Mouse (Mus musculus): ENCODE measurements around the gene Bglap3.
A peak's percentile ranks its signal among the peaks of the same experiment; 100 is the strongest.
"Not testable (repeated sequence)": the region's sequence is repeated elsewhere in the genome, so short reads cannot be mapped to it uniquely, and the experiment has no call there.

The Bglap3 gene

GRCm38 (mm10) chr3:88372643-88373042 lies at the start of gene Bglap3:
Gene Bglap3, minus strand, starts transcription at chr3:88372743.
- peak in 1 of 2 experiments; percentile 22 for DNase-seq (ENCODE audit: low spot score in 2 of 2)

- no peak for DNase-seq (ENCODE audit: low spot score in 2 of 2)
Observed at GRCm38 (mm10) chr3:88422020-88422720, 49.6 kb upstream of the Bglap3 start.

DNA sequence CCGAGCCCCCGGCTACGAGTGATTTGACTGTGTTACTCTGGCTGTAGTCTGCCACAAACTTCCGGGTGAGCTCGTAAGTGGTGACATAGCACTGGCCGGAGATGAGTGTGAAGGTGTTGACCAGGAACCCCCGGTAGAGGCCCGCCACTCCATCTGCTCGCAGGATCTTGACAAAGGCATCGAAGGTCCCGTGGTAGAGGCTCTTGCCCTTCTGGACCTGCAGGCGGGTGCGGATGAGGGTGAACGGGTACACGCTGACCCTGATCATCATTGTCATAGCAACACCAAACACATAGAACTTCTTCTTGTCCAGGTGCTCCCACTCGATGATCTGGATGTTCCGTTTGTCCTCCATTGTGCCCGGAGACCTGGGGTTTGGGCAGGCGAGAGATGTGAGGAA lies 48.2 kb upstream of the Bglap3 start:
- no peak for DNase-seq (ENCODE audit: low spot score in 2 of 2)

DNA sequence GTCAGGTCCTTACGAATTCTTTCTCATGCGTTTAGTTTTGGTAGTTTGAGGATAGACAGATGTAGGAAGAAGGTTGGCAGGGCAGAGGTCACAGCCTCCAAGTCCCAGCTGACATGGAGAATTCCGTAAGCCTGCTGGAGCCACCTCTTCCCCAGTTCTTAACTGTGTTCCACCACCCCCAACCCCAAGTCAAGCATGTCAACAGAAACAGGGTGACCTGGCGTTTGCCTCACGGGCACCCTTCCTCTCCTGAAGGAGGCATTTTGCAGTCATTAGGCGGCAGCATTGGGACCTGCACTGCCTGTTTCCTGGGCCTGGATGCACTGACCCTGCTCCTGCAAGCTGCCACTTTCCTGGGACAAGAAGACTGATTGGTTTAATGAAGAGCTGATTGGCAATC lies 45.5 kb upstream of the Bglap3 start:
- DNase-seq (ENCODE audit: low spot score in 2 of 2): no peak

DNA sequence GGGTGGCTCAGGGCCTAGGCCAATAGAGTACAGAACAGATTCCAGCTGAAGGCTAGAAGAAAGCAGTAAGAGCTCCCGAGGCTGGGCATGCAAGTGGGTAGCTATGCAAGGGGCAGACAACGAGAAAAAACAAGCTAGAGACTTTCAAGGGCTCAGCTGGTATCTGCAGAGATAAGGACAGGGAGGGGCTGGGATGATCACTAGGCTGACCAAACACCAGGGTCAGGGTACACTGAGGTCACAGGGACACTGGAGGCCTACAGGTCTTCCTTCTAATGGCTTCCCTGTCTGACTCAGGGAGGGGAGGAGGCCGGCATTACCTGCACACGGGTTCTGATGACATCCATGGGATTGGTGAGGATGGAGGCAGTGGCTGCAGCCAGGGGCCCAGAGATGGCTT lies 43.1 kb upstream of the Bglap3 start:
- DNase-seq (ENCODE audit: low spot score in 2 of 2): no peak

DNA sequence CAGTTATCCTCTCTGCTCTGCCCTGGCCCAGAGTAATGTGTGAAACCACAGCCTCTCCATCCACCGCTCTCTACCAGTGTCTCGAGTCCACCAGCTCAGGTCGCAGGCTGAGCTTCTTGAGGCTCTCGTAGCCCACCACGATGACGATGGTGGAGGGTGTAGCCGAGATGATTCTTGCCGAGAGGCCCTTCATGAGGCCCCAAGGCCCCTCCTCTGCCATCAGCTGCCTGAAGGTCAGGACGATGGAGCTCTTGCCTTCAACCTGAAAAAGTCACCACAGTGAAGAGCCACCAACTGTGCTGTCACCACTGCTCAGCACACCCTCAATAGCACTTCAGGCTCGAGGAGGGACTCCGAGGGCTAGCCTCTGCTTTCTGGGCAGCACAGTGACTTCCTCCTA lies 40.1 kb upstream of the Bglap3 start:
- DNase-seq (ENCODE audit: low spot score in 2 of 2): no peak

DNA sequence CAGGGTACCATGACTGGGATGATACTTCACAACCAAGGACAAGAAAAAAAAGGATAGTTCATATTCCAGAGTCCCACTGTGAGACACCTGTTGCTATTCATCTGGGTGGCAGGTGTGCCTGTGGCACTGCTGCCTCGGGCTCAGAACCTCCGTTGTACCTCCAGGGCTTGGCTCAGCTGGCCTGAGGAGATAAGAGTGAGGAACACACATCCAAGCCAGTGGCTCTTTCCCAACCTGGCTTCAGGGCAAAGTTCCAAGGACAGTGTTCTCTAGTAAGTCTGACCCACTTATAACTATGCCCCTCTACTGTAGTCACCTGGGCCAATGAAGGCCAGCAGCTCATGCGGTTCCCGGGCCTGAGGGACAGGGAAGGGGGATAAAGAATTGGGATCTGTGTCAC lies 39.1 kb upstream of the Bglap3 start:
- no peak for DNase-seq (ENCODE audit: low spot score in 2 of 2)

DNA sequence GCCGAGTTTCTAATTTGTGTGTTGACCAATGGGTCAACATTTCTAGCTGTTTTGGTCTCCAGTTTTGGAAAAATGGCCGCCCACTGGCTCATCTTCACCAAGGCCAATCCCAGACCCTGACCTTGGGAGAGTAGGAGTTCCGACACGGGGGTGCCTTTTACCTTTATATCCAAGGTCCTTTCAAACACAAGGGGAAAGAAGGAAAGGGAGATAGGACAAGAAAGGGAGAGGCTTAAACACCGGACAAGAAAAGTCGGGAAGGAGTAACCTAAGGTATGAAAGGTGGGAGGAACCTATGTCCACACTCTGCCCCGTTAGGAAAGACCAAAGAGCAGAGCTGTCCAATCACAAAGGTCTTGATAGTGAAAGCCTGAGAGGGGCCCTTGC lies 38.1 kb upstream of the Bglap3 start:
- DNase-seq (ENCODE audit: low spot score in 2 of 2): no peak

DNA sequence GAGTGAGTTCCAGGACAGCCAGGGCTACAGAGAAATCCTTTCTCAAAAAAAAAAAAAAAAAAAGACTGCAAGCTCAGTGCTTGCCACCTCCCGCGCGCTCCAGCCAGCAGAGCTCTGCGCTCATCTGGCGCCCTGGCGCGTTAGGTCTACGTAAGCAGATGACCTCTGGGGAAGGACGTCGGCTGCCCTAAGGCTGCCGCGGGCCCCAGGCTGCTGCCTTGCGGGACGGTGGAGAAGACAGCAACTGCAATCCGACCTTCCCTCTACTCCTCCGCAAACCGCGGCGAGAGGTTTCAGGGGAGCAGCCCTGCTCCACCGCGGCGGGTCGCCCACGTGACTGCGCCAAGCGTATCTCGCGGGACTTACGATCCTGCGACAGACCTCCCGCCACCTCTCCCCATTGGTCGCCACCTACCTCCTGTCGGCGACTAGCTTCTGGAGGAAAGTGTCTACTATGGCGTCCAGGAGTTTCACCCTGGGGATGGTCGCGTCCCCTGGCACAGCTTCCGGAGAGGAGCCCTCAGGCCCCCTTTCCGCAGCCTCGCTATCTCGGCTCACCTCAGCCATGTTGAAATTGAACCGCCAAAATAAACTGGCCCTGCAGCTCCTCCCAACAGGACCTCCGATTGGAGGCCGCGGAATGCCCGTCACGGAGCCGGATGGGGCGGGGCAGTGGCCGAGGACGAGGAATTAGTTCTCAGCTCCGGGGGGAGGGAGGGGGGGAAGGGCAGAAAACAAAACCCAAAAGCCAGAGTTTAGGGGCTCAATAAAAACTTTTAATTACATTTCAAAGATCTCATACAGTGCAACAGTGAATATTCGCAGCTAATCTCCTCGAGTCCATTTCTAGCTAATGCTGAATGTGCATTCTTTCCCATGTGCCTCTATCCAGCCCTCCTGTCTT lies 37.5 kb upstream of the Bglap3 start, which contains the start of gene Pmf1:
Pmf1 (minus strand) TSS at position 591 of the 904 bp plus-strand sequence.
- DNase-seq (ENCODE audit: low spot score in 2 of 2): peak; percentile 90 to 92

- DNase-seq (ENCODE audit: low spot score in 2 of 2): no peak
Observed at GRCm38 (mm10) chr3:88408953-88409352, 36.4 kb upstream of the Bglap3 start.

DNA sequence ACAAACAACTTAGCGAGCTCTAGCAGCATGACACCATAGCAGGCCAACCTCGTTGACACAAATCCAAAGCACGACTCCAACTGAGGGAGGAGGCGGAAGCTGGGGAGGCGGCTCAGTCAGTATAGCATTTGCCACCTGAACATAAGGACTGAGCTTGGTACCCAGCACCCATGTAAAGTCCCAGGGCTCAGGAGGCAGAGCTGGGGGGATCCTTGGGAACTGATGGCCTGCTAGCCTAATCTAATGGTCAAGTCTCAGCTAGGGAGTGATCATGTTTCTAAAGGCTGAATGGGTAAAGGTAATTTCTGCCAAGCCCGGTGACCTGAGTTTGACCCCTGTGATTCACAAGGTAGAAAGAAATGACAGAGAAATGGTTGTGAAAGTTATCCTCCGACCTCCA lies 35.0 kb upstream of the Bglap3 start:
- DNase-seq (ENCODE audit: low spot score in 2 of 2): no peak

- DNase-seq (ENCODE audit: low spot score in 2 of 2): no peak
Observed at GRCm38 (mm10) chr3:88407090-88407489, 34.5 kb upstream of the Bglap3 start.

GRCm38 (mm10) chr3:88403522-88404230 lies 31.1 kb upstream of the Bglap3 start:
- DNase-seq (ENCODE audit: low spot score in 2 of 2): no peak

- no peak for DNase-seq (ENCODE audit: low spot score in 2 of 2)
Observed at GRCm38 (mm10) chr3:88398666-88399065, 26.1 kb upstream of the Bglap3 start.

DNA sequence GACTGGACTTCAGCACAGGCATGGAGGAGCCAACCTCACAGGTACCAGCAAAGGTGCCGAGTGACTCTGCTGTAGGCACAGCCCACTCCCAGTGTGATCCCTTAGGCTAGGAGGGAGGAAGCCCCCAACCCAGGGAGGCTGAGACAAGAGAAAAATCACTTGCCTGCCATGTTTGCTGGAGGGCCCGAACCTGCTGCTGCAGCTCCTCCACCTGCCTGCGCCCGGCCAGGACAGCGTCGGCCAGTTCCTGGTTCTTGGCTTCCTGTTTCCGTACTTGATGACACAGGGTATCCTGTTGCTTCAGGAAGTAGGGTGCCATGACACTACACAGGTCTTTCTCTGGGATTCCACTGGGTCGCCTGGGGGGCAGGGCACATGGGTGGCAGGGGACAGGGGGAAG lies 23.2 kb upstream of the Bglap3 start:
- DNase-seq (ENCODE audit: low spot score in 2 of 2): no peak

GRCm38 (mm10) chr3:88395288-88395687 lies 22.7 kb upstream of the Bglap3 start:
- peak in 1 of 2 experiments; percentile 34 for DNase-seq (ENCODE audit: low spot score in 2 of 2)

- DNase-seq (ENCODE audit: low spot score in 2 of 2): peak in 1 of 2 experiments; percentile 51
Observed at GRCm38 (mm10) chr3:88393776-88394375, 21.3 kb upstream of the Bglap3 start.

DNA sequence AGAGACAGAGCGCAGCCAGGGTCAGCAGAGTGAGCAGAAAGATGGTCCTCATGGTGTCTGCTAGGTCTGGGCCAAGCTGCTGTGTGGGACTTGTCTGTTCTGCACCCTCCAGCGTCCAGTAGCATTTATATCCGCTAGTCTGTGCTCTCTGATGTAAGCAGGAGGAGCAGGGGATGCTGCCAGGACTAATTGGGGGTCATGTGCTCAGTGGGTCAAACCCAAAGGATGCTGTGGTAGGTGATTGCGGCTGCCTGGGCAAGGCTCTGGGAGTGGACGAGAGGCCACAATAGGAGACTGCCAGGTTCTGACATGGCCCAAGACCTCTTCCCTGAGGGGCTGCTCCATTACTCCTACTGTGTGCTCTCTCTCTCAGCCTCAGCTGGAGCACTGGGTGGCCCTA lies 11.8 kb upstream of the Bglap3 start, which contains the start of gene Bglap:
Bglap (minus strand) TSS at position 101 of the 400 bp plus-strand sequence.
- no peak for DNase-seq (ENCODE audit: low spot score in 2 of 2)

- DNase-seq (ENCODE audit: low spot score in 2 of 2): not testable (repeated sequence)
Observed at GRCm38 (mm10) chr3:88382383-88382782, 9.8 kb upstream of the Bglap3 start.

DNA sequence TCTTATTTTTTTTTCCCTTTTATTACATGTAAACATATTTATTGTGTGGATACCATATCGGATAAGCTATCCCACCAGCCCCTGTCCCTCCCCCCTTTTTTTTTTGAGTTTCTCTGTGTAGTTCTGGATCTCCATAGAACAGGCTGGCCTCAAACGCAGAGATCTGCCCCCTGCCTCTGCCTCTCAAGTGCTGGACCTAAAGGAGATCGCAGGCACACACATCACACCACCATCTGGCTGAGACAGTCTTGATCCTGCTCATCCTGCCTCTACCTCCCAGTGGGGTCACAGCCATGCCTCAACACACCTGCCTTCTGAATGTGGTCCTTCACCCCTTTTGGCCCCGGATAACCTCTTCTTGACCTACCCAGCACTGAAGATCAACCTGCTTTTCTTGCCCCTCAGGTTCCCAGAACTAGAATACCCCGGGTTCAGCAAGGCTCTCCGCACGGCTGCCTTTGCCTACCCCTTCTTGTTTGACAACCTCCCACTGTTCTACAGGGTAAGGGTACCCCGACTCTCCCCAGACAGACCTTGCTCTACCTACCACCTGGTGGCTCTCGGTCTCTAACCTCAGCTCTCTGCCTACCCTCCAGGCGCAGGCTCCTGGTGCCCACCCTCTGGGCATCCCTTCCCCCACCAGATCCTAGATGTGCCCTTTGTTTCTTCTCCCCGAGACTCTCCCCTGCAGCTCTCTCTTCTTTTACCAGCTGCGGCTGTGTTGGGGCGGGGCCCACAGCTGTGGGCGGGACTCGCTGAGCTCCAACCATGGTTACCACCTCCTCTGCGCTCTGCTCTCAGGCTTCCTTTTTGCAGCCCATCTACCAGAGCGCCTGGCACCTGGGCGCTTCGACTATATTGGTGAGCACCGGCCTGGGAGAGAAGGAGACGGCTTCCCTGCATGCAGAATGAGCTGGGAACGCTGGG lies 9.1 kb upstream of the Bglap3 start:
- not testable (repeated sequence) for DNase-seq (ENCODE audit: low spot score in 2 of 2)

DNA sequence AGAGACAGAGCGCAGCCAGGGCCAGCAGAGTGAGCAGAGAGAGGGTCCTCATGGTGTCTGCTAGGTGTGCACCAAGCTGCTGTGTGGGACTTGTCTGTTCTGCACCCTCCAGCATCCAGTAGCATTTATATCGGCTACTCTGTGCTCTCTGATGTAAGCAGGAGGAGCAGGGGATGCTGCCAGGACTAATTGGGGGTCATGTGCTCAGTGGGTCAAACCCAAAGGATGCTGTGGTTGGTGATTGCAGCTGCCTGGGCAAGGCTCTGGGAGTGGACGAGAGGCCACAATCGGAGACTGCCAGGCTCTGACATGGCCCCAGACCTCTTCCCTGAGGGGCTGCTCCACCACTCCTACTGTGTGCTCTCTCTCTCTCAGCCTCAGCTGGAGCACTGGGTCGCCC lies 6.1 kb upstream of the Bglap3 start, which contains the start of gene Bglap2:
Bglap2 (minus strand) TSS at position 101 of the 400 bp plus-strand sequence.
- not testable (repeated sequence) for DNase-seq (ENCODE audit: low spot score in 2 of 2)
